Mouse (Mus musculus): ENCODE data around the gene C9. TPM values are rescaled to one million over a fixed set of nuclear protein-coding genes. Genes with fewer than 3 reads are reported as not detected.
A peak's percentile ranks its signal among the peaks of the same experiment; 100 is the strongest.

C9 gene
- polyA plus RNA-seq, 1 experiment from 2014 or later, result 0.27 TPM

DNA sequence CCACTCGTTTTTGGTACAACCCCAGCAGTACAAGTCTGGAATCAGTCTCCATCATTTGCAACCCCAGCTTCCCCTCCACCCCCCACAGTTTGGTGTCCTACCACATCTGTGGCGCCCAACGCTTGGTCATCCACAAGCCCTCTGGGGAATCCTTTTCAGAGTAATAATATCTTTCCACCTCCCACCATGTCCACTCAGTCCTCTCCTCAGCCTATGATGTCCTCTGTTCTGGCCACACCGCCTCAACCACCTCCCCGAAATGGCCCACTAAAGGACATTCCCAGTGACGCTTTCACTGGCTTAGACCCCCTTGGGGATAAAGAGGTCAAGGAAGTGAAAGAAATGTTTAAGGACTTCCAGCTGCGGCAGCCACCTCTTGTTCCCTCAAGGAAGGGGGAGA, 9.8 kb upstream of the C9 start:
- WGBS, result 86% methylated on average over 7 of the region's 7 CpGs
- Histone ChIP-seq H3K4me2 (replicated peaks) (no peak overlapping the region), H3K9me3 (no peaks in the 10 kb centered on the region), H3K9ac (replicated peaks) (no peak overlapping the region), H3K27me3 (no peaks in the 10 kb centered on the region), H3K36me3 (no peaks in the 10 kb centered on the region), H3K4me3 (no peak overlapping the region), H3K4me1 (no peaks in the 10 kb centered on the region), H3K27ac (replicated peaks) (no peak overlapping the region)
- no peak for ATAC-seq (ENCODE audit: low FRiP score, low read depth)

- no peaks in the 10 kb centered on the region for H3K4me1 ChIP-seq
- no peak overlapping the region for H3K4me2 ChIP-seq (replicated peaks)
- H3K27me3 ChIP-seq, result no peaks in the 10 kb centered on the region
- no peak overlapping the region for H3K27ac ChIP-seq (replicated peaks)
- H3K9ac ChIP-seq (replicated peaks), result no peak overlapping the region
- no peaks in the 10 kb centered on the region for H3K36me3 ChIP-seq
- H3K9me3 ChIP-seq, result no peaks in the 10 kb centered on the region
- WGBS, result 67% methylated on average over 2 of the region's 2 CpGs
- ATAC-seq (ENCODE audit: low FRiP score, low read depth), result no peak
- H3K4me3 ChIP-seq, result no peak overlapping the region
These were observed 9.4 kb upstream of the C9 start for GRCm38 (mm10) chr15:6435773-6436172.

- Histone ChIP-seq H3K4me3 (no peak overlapping the region), H3K9ac (replicated peaks) (no peak overlapping the region), H3K9me3 (no peaks in the 10 kb centered on the region), H3K27ac (replicated peaks) (no peak overlapping the region), H3K4me1 (no peaks in the 10 kb centered on the region), H3K4me2 (replicated peaks) (no peak overlapping the region), H3K27me3 (no peaks in the 10 kb centered on the region), H3K36me3 (no peaks in the 10 kb centered on the region)
- ATAC-seq (ENCODE audit: low FRiP score, low read depth), result no peak
- 90% methylated on average over 3 of the region's 3 CpGs for whole genome bisulfite sequencing
These were observed 6.4 kb upstream of the C9 start for GRCm38 (mm10) chr15:6438685-6439084.

- no peak for ATAC-seq (ENCODE audit: low FRiP score, low read depth)
- WGBS, result 90% methylated on average over 2 of the region's 2 CpGs
- H3K27ac ChIP-seq (replicated peaks), result no peak overlapping the region
- H3K36me3 ChIP-seq, result no peaks in the 10 kb centered on the region
- H3K4me1 ChIP-seq, result peaks cover 10% of the 10 kb centered on the region; the same call in 1 of the 2 replicates
- H3K9me3 ChIP-seq, result no peaks in the 10 kb centered on the region
- no peaks in the 10 kb centered on the region for H3K27me3 ChIP-seq
- no peak overlapping the region for H3K4me2 ChIP-seq (replicated peaks)
- H3K4me3 ChIP-seq, result no peak overlapping the region
- H3K9ac ChIP-seq (replicated peaks), result no peak overlapping the region
These were observed 675 bp upstream of the C9 start for GRCm38 (mm10) chr15:6444452-6444851.

- H3K4me1 ChIP-seq, result peaks cover 10% of the 10 kb centered on the region; the same call in 1 of the 2 replicates
- no peak for ATAC-seq (ENCODE audit: low FRiP score, low read depth)
- H3K27me3 ChIP-seq, result no peaks in the 10 kb centered on the region
- no peaks in the 10 kb centered on the region for H3K9me3 ChIP-seq
- H3K36me3 ChIP-seq, result no peaks in the 10 kb centered on the region
- H3K4me2 ChIP-seq (replicated peaks), result no peak overlapping the region
- 75% methylated on average over 1 of the region's 1 CpGs for WGBS
- H3K27ac ChIP-seq (replicated peaks), result no peak overlapping the region
- H3K9ac ChIP-seq (replicated peaks), result no peak overlapping the region
- no peak overlapping the region for H3K4me3 ChIP-seq
These were observed 1.1 kb downstream of the C9 start for GRCm38 (mm10) chr15:6446181-6446580.

GRCm38 (mm10) chr15:6448892-6449291, 3.8 kb downstream of the C9 start:
- no peak overlapping the region for H3K9ac ChIP-seq (replicated peaks)
- no peaks in the 10 kb centered on the region for H3K9me3 ChIP-seq
- peaks cover 10% of the 10 kb centered on the region; the same call in 1 of the 2 replicates for H3K4me1 ChIP-seq
- peak; percentile 65 for ATAC-seq (ENCODE audit: low FRiP score, low read depth)
- H3K4me3 ChIP-seq, result no peak overlapping the region
- no peaks in the 10 kb centered on the region for H3K27me3 ChIP-seq
- 0 out of 2 replicates have a peak overlapping the region, but pooled peaks have one; percentile 10 for H3K4me2 ChIP-seq (replicated peaks)
- WGBS, result 26% methylated on average over 9 of the region's 9 CpGs
- no peak overlapping the region for H3K27ac ChIP-seq (replicated peaks)
- no peaks in the 10 kb centered on the region for H3K36me3 ChIP-seq

GRCm38 (mm10) chr15:6454461-6454860, 9.3 kb downstream of the C9 start:
- no peaks in the 10 kb centered on the region for H3K4me1 ChIP-seq
- H3K36me3 ChIP-seq, result no peaks in the 10 kb centered on the region
- no peak for ATAC-seq (ENCODE audit: low FRiP score, low read depth)
- no peak overlapping the region for H3K27ac ChIP-seq (replicated peaks)
- H3K27me3 ChIP-seq, result no peaks in the 10 kb centered on the region
- H3K4me2 ChIP-seq (replicated peaks), result no peak overlapping the region
- H3K9me3 ChIP-seq, result no peaks in the 10 kb centered on the region
- no peak overlapping the region for H3K4me3 ChIP-seq
- WGBS, result 77% methylated on average over 2 of the region's 2 CpGs
- no peak overlapping the region for H3K9ac ChIP-seq (replicated peaks)

DNA sequence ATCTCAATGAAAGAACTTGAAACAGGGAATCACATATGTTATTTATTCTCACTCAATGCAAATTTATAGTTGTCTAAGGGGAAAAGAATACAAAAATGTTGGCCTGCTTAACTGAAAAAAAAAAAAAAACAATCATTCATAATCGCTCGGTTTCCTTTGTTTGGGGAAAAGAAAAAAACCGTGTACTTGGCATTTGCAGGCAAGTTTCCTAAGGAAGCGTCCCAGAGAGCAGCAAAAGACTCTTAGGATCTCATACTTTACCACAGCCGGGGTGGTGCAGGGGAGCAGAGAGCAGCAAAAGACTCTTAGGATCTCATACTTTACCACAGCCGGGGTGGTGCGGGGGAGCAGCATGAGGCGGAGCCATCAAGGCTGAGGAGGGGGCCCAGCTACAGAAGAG, 16.3 kb downstream of the C9 start:
- Histone ChIP-seq H3K27ac (replicated peaks) (no peak overlapping the region), H3K4me3 (no peak overlapping the region), H3K27me3 (no peaks in the 10 kb centered on the region), H3K4me2 (replicated peaks) (no peak overlapping the region), H3K4me1 (no peaks in the 10 kb centered on the region), H3K9me3 (no peaks in the 10 kb centered on the region), H3K36me3 (no peaks in the 10 kb centered on the region), H3K9ac (replicated peaks) (no peak overlapping the region)
- no peak for ATAC-seq (ENCODE audit: low FRiP score, low read depth)
- 67% methylated on average over 8 of the region's 8 CpGs for WGBS

GRCm38 (mm10) chr15:6463361-6463923, 18.3 kb downstream of the C9 start:
- no peak for ATAC-seq (ENCODE audit: low FRiP score, low read depth)
- 78% methylated on average over 3 of the region's 3 CpGs for WGBS

GRCm38 (mm10) chr15:6466995-6467394, 21.9 kb downstream of the C9 start:
- no peak overlapping the region for H3K4me2 ChIP-seq (replicated peaks)
- ATAC-seq (ENCODE audit: low FRiP score, low read depth), result no peak
- no peaks in the 10 kb centered on the region for H3K36me3 ChIP-seq
- H3K27ac ChIP-seq (replicated peaks), result no peak overlapping the region
- H3K4me1 ChIP-seq, result no peaks in the 10 kb centered on the region
- no peak overlapping the region for H3K9ac ChIP-seq (replicated peaks)
- H3K27me3 ChIP-seq, result no peaks in the 10 kb centered on the region
- no peaks in the 10 kb centered on the region for H3K9me3 ChIP-seq
- 79% methylated on average over 10 of the region's 10 CpGs for WGBS
- no peak overlapping the region for H3K4me3 ChIP-seq

More at GRCm38 (mm10) chr15:6463361-6463923, 18.3 kb downstream of the C9 start:
- no peaks in the 10 kb centered on the region for H3K27me3 ChIP-seq
- no peak overlapping the region for H3K4me2 ChIP-seq (replicated peaks)
- H3K27ac ChIP-seq (replicated peaks), result no peak overlapping the region
- no peak overlapping the region for H3K9ac ChIP-seq (replicated peaks)
- no peaks in the 10 kb centered on the region for H3K36me3 ChIP-seq
- H3K9me3 ChIP-seq, result no peaks in the 10 kb centered on the region
- H3K4me3 ChIP-seq, result no peak overlapping the region
- H3K4me1 ChIP-seq, result no peaks in the 10 kb centered on the region

- H3K9ac ChIP-seq (replicated peaks), result no peak overlapping the region
- H3K27me3 ChIP-seq, result no peaks in the 10 kb centered on the region
- H3K4me3 ChIP-seq, result no peak overlapping the region
- WGBS, result 89% methylated on average over 1 of the region's 1 CpGs
- no peak overlapping the region for H3K4me2 ChIP-seq (replicated peaks)
- no peaks in the 10 kb centered on the region for H3K36me3 ChIP-seq
- no peak for ATAC-seq (ENCODE audit: low FRiP score, low read depth)
- H3K4me1 ChIP-seq, result no peaks in the 10 kb centered on the region
- no peaks in the 10 kb centered on the region for H3K9me3 ChIP-seq
- no peak overlapping the region for H3K27ac ChIP-seq (replicated peaks)
These were observed 23.7 kb downstream of the C9 start for GRCm38 (mm10) chr15:6468845-6469244.

GRCm38 (mm10) chr15:6469384-6469783, 24.3 kb downstream of the C9 start:
- Histone ChIP-seq H3K27ac (replicated peaks) (no peak overlapping the region), H3K27me3 (no peaks in the 10 kb centered on the region), H3K4me3 (no peak overlapping the region), H3K9ac (replicated peaks) (no peak overlapping the region), H3K4me2 (replicated peaks) (no peak overlapping the region), H3K9me3 (no peaks in the 10 kb centered on the region), H3K36me3 (no peaks in the 10 kb centered on the region), H3K4me1 (no peaks in the 10 kb centered on the region)
- 95% methylated on average over 3 of the region's 3 CpGs for WGBS
- ATAC-seq (ENCODE audit: low FRiP score, low read depth), result no peak

DNA sequence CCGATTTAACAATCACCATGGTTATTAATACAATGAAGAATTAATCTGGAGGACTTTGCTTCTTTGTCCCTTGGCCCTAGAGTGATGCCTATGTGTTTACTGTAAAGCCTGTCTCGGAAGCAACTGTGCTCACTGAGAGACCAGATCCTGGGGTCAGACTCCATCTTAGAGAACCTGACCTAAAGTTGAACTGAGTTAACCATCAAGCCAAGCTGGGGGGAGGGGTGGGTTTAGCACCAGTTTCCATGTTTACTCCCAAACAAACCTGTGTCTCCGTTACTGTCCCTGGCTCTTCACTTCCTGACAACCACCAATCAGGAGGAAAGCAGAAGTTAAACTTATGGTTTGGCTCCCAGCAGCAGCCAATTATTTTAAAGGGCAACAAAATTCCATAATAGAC, 38.4 kb downstream of the C9 start:
- H3K4me3 ChIP-seq, result no peak overlapping the region
- H3K4me2 ChIP-seq (replicated peaks), result no peak overlapping the region
- no peaks in the 10 kb centered on the region for H3K9me3 ChIP-seq
- H3K36me3 ChIP-seq, result no peaks in the 10 kb centered on the region
- H3K9ac ChIP-seq (replicated peaks), result no peak overlapping the region
- ATAC-seq (ENCODE audit: low FRiP score, low read depth), result no peak
- no peaks in the 10 kb centered on the region for H3K27me3 ChIP-seq
- WGBS, result 80% methylated on average over 3 of the region's 3 CpGs
- H3K4me1 ChIP-seq, result no peaks in the 10 kb centered on the region
- H3K27ac ChIP-seq (replicated peaks), result no peak overlapping the region
